ENCODE assay signal across 17 mouse cellular contexts in genomic region chr14:21065490-21066162, GRCm38 (mm10). TPM values are rescaled to one million over a fixed set of nuclear protein-coding genes. Genes with fewer than 3 reads are reported as not detected.
DNase-seq lines count a peak whose midpoint lies in the region; ATAC-seq and TF ChIP-seq lines count a peak whose summit lies in the region.
"Had no signal": no experiment of that assay in that cellular context is flagged by ENCODE, and none has a peak within 500 bp of the region (broad histone marks: within the 10 kb centered on the region; RNA-seq: fewer than 3 reads in every experiment).

No protein-coding gene starts in this region.

- H3K27me3 ChIP-seq in forebrain, embryonic 14.5 days (replicated peaks; ENCODE audit: control insufficient read depth, insufficient read depth, low read length) = no peaks in the 10 kb centered on the region
- no peaks in the 10 kb centered on the region for H3K27me3 ChIP-seq in forebrain, embryonic 16.5 days (replicated peaks; ENCODE audit: control insufficient read depth, insufficient read depth, low read length)
- H3K27me3 ChIP-seq in kidney, postnatal 0 days (ENCODE audit: insufficient read depth, low read length) = no peaks in the 10 kb centered on the region
- H3K27me3 ChIP-seq in intestine, embryonic 15.5 days (replicated peaks) = no peaks in the 10 kb centered on the region
- H3K27me3 ChIP-seq: hindbrain, embryonic 12.5 days; midbrain, embryonic 12.5 days; neural tube, embryonic 13.5 days had no signal

- ATAC-seq in forebrain, embryonic 14.5 days = no peak
- ATAC-seq in forebrain, embryonic 16.5 days = no peak
- no peak for ATAC-seq in kidney, postnatal 0 days (replicated peaks; ENCODE audit: low FRiP score, low read depth)
- ATAC-seq in intestine, embryonic 15.5 days = peak; percentile 73

- WGBS in forebrain, embryonic 14.5 days = 85% methylated on average over 8 of the region's 8 CpGs
- 82% methylated on average over 8 of the region's 8 CpGs for WGBS in forebrain, embryonic 16.5 days
- WGBS in kidney, postnatal 0 days = 58% methylated on average over 8 of the region's 8 CpGs
- WGBS in intestine, embryonic 15.5 days = 37% methylated on average over 8 of the region's 8 CpGs

- no peaks in the 10 kb centered on the region for H3K36me3 ChIP-seq in forebrain, embryonic 14.5 days (ENCODE audit: control insufficient read depth, insufficient read depth, low read length)
- H3K36me3 ChIP-seq in forebrain, embryonic 16.5 days (ENCODE audit: control insufficient read depth, insufficient read depth) = no peaks in the 10 kb centered on the region
- no peaks in the 10 kb centered on the region for H3K36me3 ChIP-seq in kidney, postnatal 0 days (ENCODE audit: insufficient read depth, low read length)
- H3K36me3 ChIP-seq in intestine, embryonic 15.5 days = no peaks in the 10 kb centered on the region
- H3K36me3 ChIP-seq: hindbrain, embryonic 12.5 days; midbrain, embryonic 12.5 days; neural tube, embryonic 13.5 days had no signal

- H3K4me2 ChIP-seq in forebrain, embryonic 14.5 days (ENCODE audit: low read length) = no peak overlapping the region
- H3K4me2 ChIP-seq in forebrain, embryonic 16.5 days (ENCODE audit: low read length) = no peak overlapping the region
- no peak overlapping the region for H3K4me2 ChIP-seq in kidney, postnatal 0 days (ENCODE audit: low read length)
- no peak overlapping the region for H3K4me2 ChIP-seq in intestine, embryonic 15.5 days (replicated peaks)
- H3K4me2 ChIP-seq: hindbrain, embryonic 12.5 days; midbrain, embryonic 12.5 days; neural tube, embryonic 13.5 days had no signal

- no peaks in the 10 kb centered on the region for H3K9me3 ChIP-seq in forebrain, embryonic 14.5 days (replicated peaks; ENCODE audit: control insufficient read depth, low read length)
- H3K9me3 ChIP-seq in forebrain, embryonic 16.5 days (ENCODE audit: control insufficient read depth, low read length) = no peaks in the 10 kb centered on the region
- H3K9me3 ChIP-seq in kidney, postnatal 0 days (replicated peaks; ENCODE audit: low read length) = no peaks in the 10 kb centered on the region
- no peaks in the 10 kb centered on the region for H3K9me3 ChIP-seq in intestine, embryonic 15.5 days
- H3K9me3 ChIP-seq: hindbrain, embryonic 12.5 days; midbrain, embryonic 12.5 days; neural tube, embryonic 13.5 days had no signal

- H3K4me1 ChIP-seq in forebrain, embryonic 14.5 days (ENCODE audit: control insufficient read depth, insufficient read depth, low read length) = no peaks in the 10 kb centered on the region
- H3K4me1 ChIP-seq in forebrain, embryonic 16.5 days (replicated peaks; ENCODE audit: control insufficient read depth, insufficient read depth, low read length) = no peaks in the 10 kb centered on the region
- no peaks in the 10 kb centered on the region for H3K4me1 ChIP-seq in kidney, postnatal 0 days (replicated peaks; ENCODE audit: insufficient read depth, low read length)
- H3K4me1 ChIP-seq in intestine, embryonic 15.5 days (replicated peaks) = peaks cover 12% of the 10 kb centered on the region; the same call in 1 of the 2 replicates
- H3K4me1 ChIP-seq: hindbrain, embryonic 12.5 days; midbrain, embryonic 12.5 days; neural tube, embryonic 13.5 days had no signal

- no peak overlapping the region for H3K4me3 ChIP-seq in forebrain, embryonic 14.5 days (ENCODE audit: low read depth, low read length)
- H3K4me3 ChIP-seq in forebrain, embryonic 16.5 days (replicated peaks; ENCODE audit: low read length) = no peak overlapping the region
- no peak overlapping the region for H3K4me3 ChIP-seq in kidney, postnatal 0 days (replicated peaks; ENCODE audit: low read depth, low read length)
- no peak overlapping the region for H3K4me3 ChIP-seq in intestine, embryonic 15.5 days (replicated peaks)
- H3K4me3 ChIP-seq: erythroblast, embryonic 14.5 days; hindbrain, embryonic 12.5 days; midbrain, embryonic 12.5 days; neural tube, embryonic 13.5 days had no signal

- H3K27ac ChIP-seq in forebrain, embryonic 14.5 days (ENCODE audit: low read depth, low read length) = no peak overlapping the region
- no peak overlapping the region for H3K27ac ChIP-seq in forebrain, embryonic 16.5 days (ENCODE audit: low read length)
- H3K27ac ChIP-seq in kidney, postnatal 0 days = no peak overlapping the region
- peak overlapping the region; percentile 27; the same call in 1 of the 2 replicates for H3K27ac ChIP-seq in intestine, embryonic 15.5 days
- H3K27ac ChIP-seq: hindbrain, embryonic 12.5 days; midbrain, embryonic 12.5 days; neural tube, embryonic 13.5 days had no signal

- DNase-seq in forebrain, embryonic 14.5 days (ENCODE audit: low spot score) = peak; percentile 46
- DNase-seq in kidney, postnatal 0 days (ENCODE audit: low spot score) = peak; percentile 32
- DNase-seq in kidney, postnatal 25 days = no peak
- DNase-seq in lung, postnatal 25 days (ENCODE audit: low spot score) = peak; percentile 52
- DNase-seq in cerebellum, postnatal 4 days (ENCODE audit: low spot score in 2 of 2) = no peak
- DNase-seq in thymus, postnatal 4 days = no peak
- DNase-seq: adrenal gland, adult 2 months; cerebellum, postnatal 36 days; kidney, adult 9 months; left cerebral cortex, postnatal 4 days; retina, postnatal 1 day had no signal

- TF ChIP-seq CTCF in kidney, postnatal 0 days (IDR thresholded peaks at IDR 0.05; ENCODE audit: low read depth) = no peak

- H3K9ac ChIP-seq in forebrain, embryonic 14.5 days (ENCODE audit: low read length) = no peak overlapping the region
- H3K9ac ChIP-seq in forebrain, embryonic 16.5 days (replicated peaks; ENCODE audit: low read depth, low read length) = no peak overlapping the region
- no peak overlapping the region for H3K9ac ChIP-seq in kidney, postnatal 0 days (ENCODE audit: low read depth, low read length)
- H3K9ac ChIP-seq in intestine, embryonic 15.5 days = no peak overlapping the region
- H3K9ac ChIP-seq: hindbrain, embryonic 12.5 days; midbrain, embryonic 12.5 days; neural tube, embryonic 13.5 days had no signal

RNA-seq across cellular contexts. Expression of gene Adk, which starts 13.3 kb away (rescaled TPM):
- 79.9 and 81.7 TPM in 2 replicates for polyA plus RNA-seq in forebrain, embryonic 14.5 days (2014; fragmentation: Nextera tagmentation; extraction: Ambion mirVana)
- 71.9 and 82.3 TPM in 2 replicates for polyA plus RNA-seq in forebrain, embryonic 16.5 days (2015; fragmentation: Nextera tagmentation; extraction: Ambion mirVana)
- polyA plus RNA-seq in kidney, postnatal 0 days (2015; fragmentation: Nextera tagmentation; extraction: Ambion mirVana) = 193 and 196 TPM in 2 replicates
- 215 and 230 TPM in 2 replicates for polyA plus RNA-seq in intestine, embryonic 15.5 days (2015; fragmentation: Nextera tagmentation; extraction: Ambion mirVana)

RNA-seq across cellular contexts. Expression of gene Ap3m1, which starts 13.3 kb away (rescaled TPM):
- 139 and 145 TPM in 2 replicates for polyA plus RNA-seq in forebrain, embryonic 14.5 days (2014; fragmentation: Nextera tagmentation; extraction: Ambion mirVana)
- 101 and 109 TPM in 2 replicates for polyA plus RNA-seq in forebrain, embryonic 16.5 days (2015; fragmentation: Nextera tagmentation; extraction: Ambion mirVana)
- 50.7 and 55.4 TPM in 2 replicates for polyA plus RNA-seq in kidney, postnatal 0 days (2015; fragmentation: Nextera tagmentation; extraction: Ambion mirVana)
- polyA plus RNA-seq in intestine, embryonic 15.5 days (2015; fragmentation: Nextera tagmentation; extraction: Ambion mirVana) = 70.2 and 79.0 TPM in 2 replicates

Comparison
In these comparisons a context has a peak if more than half of its experiments do, and no peak if none do; other contexts are left out.
1. DNase-seq: peak in forebrain, embryonic 14.5 days (single experiment), kidney, postnatal 0 days (single experiment) and lung, postnatal 25 days (single experiment); none in kidney, postnatal 25 days (0 of 2), cerebellum, postnatal 4 days (0 of 2) and thymus, postnatal 4 days (single experiment).